Mouse (Mus musculus) ES-Bruce4 (cell line): ENCODE results near the gene Rhbdd1.

Experiments
- CTCF ChIP-seq: IDR thresholded peaks from one replicate; pipeline ENCODE4 v1.8.1; 2011; ENCODE audit warnings: low read depth, low read length
- EP300 ChIP-seq: IDR thresholded peaks from 2 replicates; pipeline ENCODE4 v1.6.1; 2011; ENCODE audit warnings: low read depth, low read length; ENCODE audit not compliant: insufficient read depth

- TF ChIP-seq CTCF (no peak), EP300 (no peak)
These were observed 32.4 kb upstream of the Rhbdd1 start for GRCm38 (mm10) chr1:82283901-82284301.
